Mouse (Mus musculus): ENCODE measurements around the gene Nfatc2ip.

The Nfatc2ip gene

GRCm38 (mm10) chr7:126396298-126397119 is at the start of gene Nfatc2ip:
Nfatc2ip (minus strand) TSS chr7:126396737.
- in situ Hi-C loops (cut with MboI; ENCODE audit: low sequenced_read_pairs): loop anchor here (10.0 kb wide), 1 partner anchor 128 kb away; no protein-coding TSS in a partner anchor

GRCm38 (mm10) chr7:126446217-126446616 is 49.7 kb upstream of the Nfatc2ip start:
- in situ Hi-C loops (cut with MboI; ENCODE audit: low sequenced_read_pairs): no loop called here

- in situ Hi-C loops (cut with MboI; ENCODE audit: low sequenced_read_pairs): no loop called here
Measured at GRCm38 (mm10) chr7:126445104-126445815, 48.7 kb upstream of the Nfatc2ip start.

GRCm38 (mm10) chr7:126444536-126444935 is 48.0 kb upstream of the Nfatc2ip start:
- in situ Hi-C loops (cut with MboI; ENCODE audit: low sequenced_read_pairs): no loop called here

- in situ Hi-C loops (cut with MboI; ENCODE audit: low sequenced_read_pairs): no loop called here
Measured at GRCm38 (mm10) chr7:126443997-126444396, 47.5 kb upstream of the Nfatc2ip start.

GRCm38 (mm10) chr7:126440134-126440533 is 43.6 kb upstream of the Nfatc2ip start:
- in situ Hi-C loops (cut with MboI; ENCODE audit: low sequenced_read_pairs): no loop called here

GRCm38 (mm10) chr7:126436851-126437250 is 40.3 kb upstream of the Nfatc2ip start:
- in situ Hi-C loops (cut with MboI; ENCODE audit: low sequenced_read_pairs): no loop called here

- in situ Hi-C loops (cut with MboI; ENCODE audit: low sequenced_read_pairs): no loop called here
Measured at GRCm38 (mm10) chr7:126435801-126436200, 39.3 kb upstream of the Nfatc2ip start.

GRCm38 (mm10) chr7:126434726-126435125 is 38.2 kb upstream of the Nfatc2ip start:
- in situ Hi-C loops (cut with MboI; ENCODE audit: low sequenced_read_pairs): no loop called here

GRCm38 (mm10) chr7:126430167-126430566 is 33.6 kb upstream of the Nfatc2ip start:
- in situ Hi-C loops (cut with MboI; ENCODE audit: low sequenced_read_pairs): no loop called here

GRCm38 (mm10) chr7:126429503-126429898 is 33.0 kb upstream of the Nfatc2ip start:
- in situ Hi-C loops (cut with MboI; ENCODE audit: low sequenced_read_pairs): no loop called here

GRCm38 (mm10) chr7:126428631-126429502 is 32.3 kb upstream of the Nfatc2ip start, which contains the start of gene Rabep2:
Rabep2 (plus strand) TSS chr7:126428759.
- in situ Hi-C loops (cut with MboI; ENCODE audit: low sequenced_read_pairs): no loop called here

- in situ Hi-C loops (cut with MboI; ENCODE audit: low sequenced_read_pairs): no loop called here
Measured at GRCm38 (mm10) chr7:126428154-126428553, 31.6 kb upstream of the Nfatc2ip start.

GRCm38 (mm10) chr7:126427323-126427860 is 30.9 kb upstream of the Nfatc2ip start:
- in situ Hi-C loops (cut with MboI; ENCODE audit: low sequenced_read_pairs): no loop called here

GRCm38 (mm10) chr7:126424161-126424560 is 27.6 kb upstream of the Nfatc2ip start:
- in situ Hi-C loops (cut with MboI; ENCODE audit: low sequenced_read_pairs): no loop called here

- in situ Hi-C loops (cut with MboI; ENCODE audit: low sequenced_read_pairs): no loop called here
Measured at GRCm38 (mm10) chr7:126421756-126422155, 25.2 kb upstream of the Nfatc2ip start.

GRCm38 (mm10) chr7:126418496-126418895 is 22.0 kb upstream of the Nfatc2ip start:
- in situ Hi-C loops (cut with MboI; ENCODE audit: low sequenced_read_pairs): no loop called here

- in situ Hi-C loops (cut with MboI; ENCODE audit: low sequenced_read_pairs): no loop called here
Measured at GRCm38 (mm10) chr7:126417606-126418005, 21.1 kb upstream of the Nfatc2ip start.

GRCm38 (mm10) chr7:126417045-126417444 is 20.5 kb upstream of the Nfatc2ip start:
- in situ Hi-C loops (cut with MboI; ENCODE audit: low sequenced_read_pairs): no loop called here

GRCm38 (mm10) chr7:126416615-126417014 is 20.1 kb upstream of the Nfatc2ip start:
- in situ Hi-C loops (cut with MboI; ENCODE audit: low sequenced_read_pairs): no loop called here

- in situ Hi-C loops (cut with MboI; ENCODE audit: low sequenced_read_pairs): no loop called here
Measured at GRCm38 (mm10) chr7:126414725-126415124, 18.2 kb upstream of the Nfatc2ip start, which contains the start of gene Cd19. Cd19 (minus strand) TSS chr7:126414889.
